8 mouse cellular contexts compared by ENCODE assay signal in genomic region chr2:155135534-155135933, GRCm38 (mm10). TPM values are rescaled to one million over a fixed set of nuclear protein-coding genes. Genes with fewer than 3 reads are reported as not detected.
DNase-seq lines count a peak whose midpoint lies in the region; ATAC-seq lines count a peak whose summit lies in the region.

No protein-coding gene starts in this region.

- H3K4me3 ChIP-seq in heart, embryonic 14.5 days (ENCODE audit: control insufficient read depth in 1 of 2, insufficient read depth in 1 of 2, low read depth in 1 of 2, low read length in 2 of 2), result no peak overlapping the region
- H3K4me3 ChIP-seq in neural tube, embryonic 12.5 days, result no peak overlapping the region
- H3K4me3 ChIP-seq in liver, embryonic 12.5 days, result no peak overlapping the region
- H3K4me3 ChIP-seq in stomach, embryonic 16.5 days (replicated peaks; ENCODE audit: low read length), result 0 out of 2 replicates have a peak overlapping the region, but pooled peaks have one; percentile 4

- DNase-seq in heart, adult 8-10 months (ENCODE audit: low spot score), result no peak
- no peak for DNase-seq in neural tube, embryonic 10.5 days (ENCODE audit: extremely low spot score, low spot score)
- DNase-seq in right cerebral cortex, postnatal 10 days (ENCODE audit: low spot score in 2 of 2), result no peak
- DNase-seq in adrenal gland, postnatal 10 days, result no peak

- peak overlapping the region; percentile 73 for H3K4me2 ChIP-seq in heart, embryonic 14.5 days (ENCODE audit: low read length)
- H3K4me2 ChIP-seq in neural tube, embryonic 12.5 days (replicated peaks), result peak overlapping the region; percentile 40
- peak overlapping the region; percentile 35 for H3K4me2 ChIP-seq in liver, embryonic 12.5 days
- peak overlapping the region; percentile 45 for H3K4me2 ChIP-seq in stomach, embryonic 16.5 days (ENCODE audit: low read depth, low read length)

- H3K27me3 ChIP-seq in heart, embryonic 14.5 days (ENCODE audit: control insufficient read depth, insufficient read depth, low read length), result no peaks in the 10 kb centered on the region
- no peaks in the 10 kb centered on the region for H3K27me3 ChIP-seq in neural tube, embryonic 12.5 days (replicated peaks)
- no peaks in the 10 kb centered on the region for H3K27me3 ChIP-seq in liver, embryonic 12.5 days (replicated peaks)
- no peaks in the 10 kb centered on the region for H3K27me3 ChIP-seq in stomach, embryonic 16.5 days (ENCODE audit: control insufficient read depth, insufficient read depth, low read length)

- H3K9me3 ChIP-seq in heart, embryonic 14.5 days (ENCODE audit: control insufficient read depth, low read length), result no peaks in the 10 kb centered on the region
- H3K9me3 ChIP-seq in neural tube, embryonic 12.5 days, result no peaks in the 10 kb centered on the region
- H3K9me3 ChIP-seq in liver, embryonic 12.5 days (replicated peaks), result no peaks in the 10 kb centered on the region
- no peaks in the 10 kb centered on the region for H3K9me3 ChIP-seq in stomach, embryonic 16.5 days (replicated peaks; ENCODE audit: control insufficient read depth, low read length)

- no peak for ATAC-seq in heart, embryonic 14.5 days (ENCODE audit: insufficient number of reproducible peaks, insufficient read depth, low FRiP score, low read depth)
- ATAC-seq in neural tube, embryonic 12.5 days (ENCODE audit: low FRiP score, low read depth), result no peak
- no peak for ATAC-seq in liver, embryonic 12.5 days
- no peak for ATAC-seq in stomach, embryonic 16.5 days (ENCODE audit: insufficient read depth, low FRiP score)

- H3K4me1 ChIP-seq in heart, embryonic 14.5 days (ENCODE audit: control insufficient read depth in 2 of 2, insufficient read depth in 2 of 2, low read length in 2 of 2), result peaks cover 8 to 25% of the 10 kb centered on the region in 2 experiments
- peaks cover 19% of the 10 kb centered on the region for H3K4me1 ChIP-seq in neural tube, embryonic 12.5 days
- peaks cover 33% of the 10 kb centered on the region for H3K4me1 ChIP-seq in liver, embryonic 12.5 days
- H3K4me1 ChIP-seq in stomach, embryonic 16.5 days (ENCODE audit: control insufficient read depth, insufficient read depth, low read length), result peaks cover 14% of the 10 kb centered on the region

- WGBS in heart, embryonic 14.5 days, result 81% methylated on average over 1 of the region's 1 CpGs
- WGBS in neural tube, embryonic 12.5 days, result 91% methylated on average over 1 of the region's 1 CpGs
- WGBS in liver, embryonic 12.5 days (ENCODE audit: insufficient replicate concordance), result 50% methylated on average over 1 of the region's 1 CpGs
- WGBS in stomach, embryonic 16.5 days, result 68% methylated on average over 1 of the region's 1 CpGs

- H3K9ac ChIP-seq in heart, embryonic 14.5 days (ENCODE audit: low read length), result no peak overlapping the region
- H3K9ac ChIP-seq in neural tube, embryonic 12.5 days, result no peak overlapping the region
- no peak overlapping the region for H3K9ac ChIP-seq in liver, embryonic 12.5 days
- H3K9ac ChIP-seq in stomach, embryonic 16.5 days (ENCODE audit: low read length), result no peak overlapping the region

- peaks cover 29% of the 10 kb centered on the region for H3K36me3 ChIP-seq in heart, embryonic 14.5 days (ENCODE audit: control insufficient read depth, insufficient read depth, low read length)
- peaks cover 25% of the 10 kb centered on the region for H3K36me3 ChIP-seq in neural tube, embryonic 12.5 days
- H3K36me3 ChIP-seq in liver, embryonic 12.5 days, result peaks cover 29% of the 10 kb centered on the region
- H3K36me3 ChIP-seq in stomach, embryonic 16.5 days (ENCODE audit: control insufficient read depth, insufficient read depth, low read length), result peaks cover 16% of the 10 kb centered on the region; the same call in 1 of the 2 replicates

- peak overlapping the region in 1 of 2 experiments; percentile 4; a peak in 1 of 4 replicates for H3K27ac ChIP-seq in heart, embryonic 14.5 days (replicated peaks in 1 of 2; ENCODE audit: control insufficient read depth in 1 of 2, insufficient read depth in 1 of 2, low read depth in 2 of 2, low read length in 2 of 2)
- no peak overlapping the region for H3K27ac ChIP-seq in neural tube, embryonic 12.5 days
- no peak overlapping the region for H3K27ac ChIP-seq in liver, embryonic 12.5 days
- no peak overlapping the region for H3K27ac ChIP-seq in stomach, embryonic 16.5 days (ENCODE audit: low read length)

RNA-seq across cellular contexts. Expression of gene Itch, which starts 2.2 kb away (rescaled TPM):
- polyA plus RNA-seq in heart, embryonic 14.5 days (2014; fragmentation: Nextera tagmentation; extraction: Ambion mirVana), result 37.1 and 39.8 TPM in 2 replicates
- 10 to 100 TPM; 25.2 to 27.8 (median 26.0) TPM for total RNA-seq in heart, adult 8-10 months (2022)
- polyA plus RNA-seq in neural tube, embryonic 12.5 days (2016; fragmentation: Nextera tagmentation; extraction: Ambion mirVana), result 58.1 and 58.5 TPM in 2 replicates
- polyA plus RNA-seq in liver, embryonic 12.5 days (2016; fragmentation: Nextera tagmentation; extraction: Ambion mirVana), result 25.3 and 25.9 TPM in 2 replicates
- 51.9 and 54.3 TPM in 2 replicates for polyA plus RNA-seq in stomach, embryonic 16.5 days (2015; fragmentation: Nextera tagmentation; extraction: Ambion mirVana)
- total RNA-seq in adrenal gland, postnatal 10 days (2021), result 10 to 100 TPM; 45.2 to 48.1 TPM
